Mouse (Mus musculus) kidney, adult 8-10 months (tissue): Measurements from ENCODE around the gene Exoc3l.
A peak's percentile ranks its signal among the peaks of the same experiment; 100 is the strongest.

Experiments used
- DNase-seq, 2 experiments: peaks; one replicate each; pipeline ENCODE4 v3.0.0; 2022

The Exoc3l gene

GRCm38 (mm10) chr8:105295895-105296573 lies at the start of gene Exoc3l:
TSS of gene Exoc3l (minus strand) at chr8:105296101.
- DNase-seq, result no peak

GRCm38 (mm10) chr8:105345061-105345975 lies 49.4 kb upstream of the Exoc3l start:
- no peak for DNase-seq

- no peak for DNase-seq
These were observed 48.1 kb upstream of the Exoc3l start for GRCm38 (mm10) chr8:105343791-105344574.

GRCm38 (mm10) chr8:105342768-105343167 lies 46.9 kb upstream of the Exoc3l start:
- DNase-seq, result no peak

- no peak for DNase-seq
These were observed 45.5 kb upstream of the Exoc3l start for GRCm38 (mm10) chr8:105341399-105341798.

- no peak for DNase-seq
These were observed 44.2 kb upstream of the Exoc3l start for GRCm38 (mm10) chr8:105339886-105340635.

GRCm38 (mm10) chr8:105338992-105339391 lies 43.1 kb upstream of the Exoc3l start:
- DNase-seq, result no peak

GRCm38 (mm10) chr8:105336373-105337130 lies 40.7 kb upstream of the Exoc3l start:
- DNase-seq, result no peak

GRCm38 (mm10) chr8:105332523-105332922 lies 36.6 kb upstream of the Exoc3l start:
- DNase-seq, result no peak

GRCm38 (mm10) chr8:105331931-105332330 lies 36.0 kb upstream of the Exoc3l start:
- no peak for DNase-seq

- DNase-seq, result no peak
These were observed 35.6 kb upstream of the Exoc3l start for GRCm38 (mm10) chr8:105331469-105331868.

GRCm38 (mm10) chr8:105330325-105330724 lies 34.4 kb upstream of the Exoc3l start:
- no peak for DNase-seq

- DNase-seq, result no peak
These were observed 31.1 kb upstream of the Exoc3l start for GRCm38 (mm10) chr8:105326968-105327367.

- DNase-seq, result peak; percentile 95 to 97
These were observed 30.3 kb upstream of the Exoc3l start, which contains the start of the genes Lrrc29 and Tmem208 for GRCm38 (mm10) chr8:105326141-105326672. TSS of gene Lrrc29 (minus strand) at chr8:105326278. TSS of gene Tmem208 (plus strand) at chr8:105326354.

GRCm38 (mm10) chr8:105325641-105326093 lies 29.8 kb upstream of the Exoc3l start:
- DNase-seq, result peak in 1 of 2 experiments; percentile 43

GRCm38 (mm10) chr8:105323183-105323582 lies 27.3 kb upstream of the Exoc3l start:
- DNase-seq, result no peak

- no peak for DNase-seq
These were observed 22.8 kb upstream of the Exoc3l start for GRCm38 (mm10) chr8:105318662-105319190.

GRCm38 (mm10) chr8:105317941-105318340 lies 22.0 kb upstream of the Exoc3l start:
- no peak for DNase-seq

- no peak for DNase-seq
These were observed 19.3 kb upstream of the Exoc3l start for GRCm38 (mm10) chr8:105315073-105315769.
